Mouse (Mus musculus) layer of hippocampus, adult 9-11 months (tissue): Measurements from ENCODE around the gene Memo1.
A peak's percentile ranks its signal among the peaks of the same experiment; 100 is the strongest.

ENCODE experiments used
- DNase-seq: peaks from one replicate; pipeline ENCODE4 v3.0.0; 2022

Memo1 gene

GRCm38 (mm10) chr17:74293687-74294425 is 1.5 kb downstream of the Memo1 start:
- peak; percentile 20 for DNase-seq

- no peak for DNase-seq
These were observed 3.5 kb downstream of the Memo1 start for GRCm38 (mm10) chr17:74291640-74292361.

- DNase-seq, result no peak
These were observed 4.5 kb downstream of the Memo1 start for GRCm38 (mm10) chr17:74290869-74291268.

- no peak for DNase-seq
These were observed 5.1 kb downstream of the Memo1 start for GRCm38 (mm10) chr17:74290198-74290597.

- DNase-seq, result no peak
These were observed 6.7 kb downstream of the Memo1 start for GRCm38 (mm10) chr17:74288626-74289025.

- DNase-seq, result no peak
These were observed 9.1 kb downstream of the Memo1 start for GRCm38 (mm10) chr17:74286140-74286730.

GRCm38 (mm10) chr17:74285730-74286129 is 9.6 kb downstream of the Memo1 start:
- no peak for DNase-seq

- peak; percentile 48 for DNase-seq
These were observed 10.8 kb downstream of the Memo1 start for GRCm38 (mm10) chr17:74284397-74285115.

GRCm38 (mm10) chr17:74282024-74282423 is 13.3 kb downstream of the Memo1 start:
- no peak for DNase-seq

- no peak for DNase-seq
These were observed 16.1 kb downstream of the Memo1 start for GRCm38 (mm10) chr17:74278966-74279869.

- no peak for DNase-seq
These were observed 20.9 kb downstream of the Memo1 start for GRCm38 (mm10) chr17:74274471-74274870.

- no peak for DNase-seq
These were observed 22.6 kb downstream of the Memo1 start for GRCm38 (mm10) chr17:74272683-74273205.

GRCm38 (mm10) chr17:74271541-74272268 is 23.6 kb downstream of the Memo1 start:
- DNase-seq, result no peak

GRCm38 (mm10) chr17:74270205-74270604 is 25.1 kb downstream of the Memo1 start:
- DNase-seq, result no peak

GRCm38 (mm10) chr17:74267415-74268180 is 27.7 kb downstream of the Memo1 start:
- no peak for DNase-seq

- DNase-seq, result no peak
These were observed 29.7 kb downstream of the Memo1 start for GRCm38 (mm10) chr17:74265636-74266035.

- no peak for DNase-seq
These were observed 30.2 kb downstream of the Memo1 start for GRCm38 (mm10) chr17:74265156-74265505.

GRCm38 (mm10) chr17:74264333-74265155 is 30.8 kb downstream of the Memo1 start:
- DNase-seq, result no peak

- no peak for DNase-seq
These were observed 32.9 kb downstream of the Memo1 start for GRCm38 (mm10) chr17:74262415-74262814.

- DNase-seq, result no peak
These were observed 50.0 kb downstream of the Memo1 start for GRCm38 (mm10) chr17:74245284-74245683.
